Mouse (Mus musculus): ENCODE data around the gene AL607142.1.

AL607142.1 gene

DNA sequence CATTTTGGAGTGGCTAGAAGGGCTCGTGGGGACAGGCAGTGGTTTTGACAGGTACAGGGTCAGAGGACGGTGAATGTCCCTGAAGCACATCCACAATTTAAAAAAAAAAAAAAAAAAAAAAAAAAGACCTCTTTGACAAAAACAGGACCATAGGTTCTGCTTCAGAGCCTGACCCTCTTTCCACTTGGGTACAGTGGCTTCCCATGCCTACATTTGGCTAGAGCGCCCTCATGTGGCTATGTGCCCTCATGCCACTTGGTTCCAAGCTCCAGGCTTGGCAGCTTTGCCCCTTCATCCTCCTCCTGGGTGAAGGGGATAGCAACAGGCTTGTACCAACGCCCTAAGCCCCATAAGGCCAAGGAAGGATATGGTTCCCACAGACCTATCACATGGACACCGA lies 39.8 kb downstream of the AL607142.1 start:
- DNase-seq (ENCODE audit: low read depth): no peak

DNA sequence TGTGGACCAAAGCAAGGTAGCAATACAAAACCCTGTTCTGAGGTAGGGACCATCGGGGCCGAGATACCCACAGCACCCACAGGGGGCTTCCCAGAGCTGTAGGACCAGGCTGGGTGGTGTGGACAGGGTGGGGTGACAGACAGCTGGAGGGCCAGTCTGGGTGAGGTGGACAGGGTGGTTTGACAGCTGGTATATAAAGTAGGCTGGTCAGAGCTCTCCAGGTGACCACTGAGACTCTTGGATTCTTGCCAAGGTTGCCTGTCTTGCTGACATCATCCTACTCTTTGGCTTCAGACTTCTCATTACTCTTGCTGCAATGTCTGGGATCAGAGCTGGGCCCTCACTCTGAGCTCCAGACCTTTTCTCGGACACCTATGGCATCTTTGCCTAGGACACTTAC lies 41.6 kb downstream of the AL607142.1 start:
- no peak for DNase-seq (ENCODE audit: low read depth)

DNA sequence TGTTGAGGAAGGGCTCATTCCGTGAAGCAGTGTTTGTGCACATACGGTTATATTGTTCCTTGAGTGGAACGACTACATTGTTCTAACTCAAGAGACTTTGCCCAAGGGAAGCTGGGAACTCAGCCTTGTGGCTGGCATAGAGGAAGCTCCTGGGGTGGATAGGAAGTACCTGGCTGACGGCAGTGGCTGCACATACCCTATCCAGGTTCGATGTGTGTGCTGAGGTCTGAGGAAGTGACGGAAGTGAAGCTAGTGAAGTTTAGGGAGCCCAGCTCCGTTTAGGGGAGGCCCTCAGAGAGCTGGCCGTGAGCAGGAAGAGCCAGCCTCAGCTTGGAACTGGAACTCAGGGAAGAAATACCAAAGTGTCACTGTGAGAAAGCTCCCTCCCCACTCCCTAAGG lies 43.0 kb downstream of the AL607142.1 start:
- no peak for DNase-seq (ENCODE audit: low read depth)

DNA sequence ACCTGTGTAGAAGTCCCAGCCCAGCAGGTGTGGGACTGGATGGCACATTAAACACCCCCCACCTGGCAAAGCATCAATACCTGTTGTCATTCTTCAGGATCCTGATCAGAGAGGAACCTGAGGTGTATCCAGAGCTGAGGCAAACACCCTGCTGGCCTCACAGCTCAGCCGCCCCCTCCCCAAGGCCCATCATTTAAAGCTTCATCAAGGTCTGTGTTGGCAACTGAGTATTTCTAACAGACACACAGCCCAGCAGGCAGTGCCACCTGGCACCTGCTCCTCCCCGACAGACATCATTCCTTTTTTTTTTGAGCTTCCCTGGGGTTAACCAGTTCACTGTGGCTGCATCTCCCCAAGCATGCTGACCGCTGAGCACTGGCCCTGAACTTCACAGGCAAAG lies 50.7 kb downstream of the AL607142.1 start:
- no peak for DNase-seq (ENCODE audit: low read depth)

DNA sequence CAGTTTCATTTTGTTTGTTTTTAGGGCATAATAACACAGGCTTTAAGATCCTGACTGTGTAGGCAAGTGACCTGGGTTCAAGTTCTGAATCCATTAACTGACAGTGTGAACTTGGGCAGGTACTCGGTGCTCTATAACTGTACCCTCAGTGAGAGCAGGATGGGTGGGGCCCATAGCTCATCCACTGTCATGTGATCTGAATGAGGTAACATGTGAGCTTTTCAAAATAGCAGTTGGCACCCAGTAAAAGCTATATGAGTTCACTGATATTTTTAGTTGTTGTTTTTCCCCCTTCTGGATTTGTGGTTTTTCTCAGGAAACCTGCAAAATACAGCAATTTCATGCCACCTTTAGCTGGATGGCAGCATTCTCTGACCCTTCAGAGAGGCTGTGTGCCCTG lies 51.5 kb downstream of the AL607142.1 start:
- DNase-seq (ENCODE audit: low read depth): no peak

DNA sequence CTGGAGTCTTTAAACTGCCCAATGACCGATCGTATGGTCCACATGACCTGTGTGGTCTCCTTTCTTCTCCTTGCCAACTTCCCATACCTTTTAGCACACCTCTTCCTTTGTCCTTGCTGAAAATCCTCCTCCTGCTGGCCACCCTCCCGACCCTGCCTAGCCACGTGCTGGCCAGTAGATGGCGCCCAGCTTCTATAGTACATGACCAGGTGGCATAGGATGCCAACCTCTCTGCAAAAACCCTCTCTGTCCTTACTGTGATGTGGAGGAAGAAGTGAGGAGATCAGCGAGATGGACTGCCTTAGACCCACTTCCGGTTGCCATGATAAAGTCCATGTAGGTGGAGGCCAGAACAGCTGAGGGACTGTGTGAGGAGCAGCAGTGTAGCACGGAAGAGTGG lies 55.5 kb downstream of the AL607142.1 start:
- DNase-seq (ENCODE audit: low read depth): no peak

DNA sequence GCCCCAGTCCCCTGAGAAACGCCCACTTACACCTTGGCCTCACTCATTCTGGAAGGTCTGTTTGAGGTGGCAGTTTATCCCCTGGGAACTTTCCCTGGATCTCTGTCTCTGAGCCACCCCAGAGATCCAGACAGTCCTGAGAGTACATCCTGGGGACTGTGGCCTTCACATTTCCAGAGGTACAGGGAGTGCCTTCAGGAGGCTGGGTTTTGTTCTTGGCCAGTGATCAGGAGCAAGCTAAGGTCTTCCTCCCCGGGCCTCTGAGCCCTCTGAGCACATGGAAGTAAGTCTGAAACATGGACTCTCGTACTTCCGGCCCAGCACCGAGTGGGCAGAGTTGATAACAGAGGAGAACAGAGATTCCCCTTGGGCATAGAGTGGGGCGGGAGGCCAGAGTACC lies 59.9 kb downstream of the AL607142.1 start:
- no peak for DNase-seq (ENCODE audit: low read depth)

DNA sequence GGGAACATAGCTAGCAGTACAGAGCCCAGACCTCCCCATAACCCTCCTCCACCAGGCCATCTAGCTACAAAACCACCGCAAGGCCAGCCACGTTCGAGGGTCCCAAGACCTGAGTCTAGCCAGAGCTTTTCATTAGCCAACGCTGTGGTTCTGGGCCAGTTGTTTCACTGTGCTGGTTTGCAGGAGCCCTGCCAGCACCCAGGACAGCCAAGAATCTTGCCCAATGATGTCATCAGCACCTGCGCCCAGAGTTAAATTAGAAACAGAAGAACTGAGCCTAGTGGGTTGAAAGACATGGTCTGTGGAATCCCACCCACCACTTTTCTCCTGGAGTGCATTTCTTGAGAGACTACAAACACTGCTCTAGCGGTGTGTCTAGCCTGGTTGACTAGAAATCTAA lies 61.3 kb downstream of the AL607142.1 start:
- DNase-seq (ENCODE audit: low read depth): peak; percentile 78

DNA sequence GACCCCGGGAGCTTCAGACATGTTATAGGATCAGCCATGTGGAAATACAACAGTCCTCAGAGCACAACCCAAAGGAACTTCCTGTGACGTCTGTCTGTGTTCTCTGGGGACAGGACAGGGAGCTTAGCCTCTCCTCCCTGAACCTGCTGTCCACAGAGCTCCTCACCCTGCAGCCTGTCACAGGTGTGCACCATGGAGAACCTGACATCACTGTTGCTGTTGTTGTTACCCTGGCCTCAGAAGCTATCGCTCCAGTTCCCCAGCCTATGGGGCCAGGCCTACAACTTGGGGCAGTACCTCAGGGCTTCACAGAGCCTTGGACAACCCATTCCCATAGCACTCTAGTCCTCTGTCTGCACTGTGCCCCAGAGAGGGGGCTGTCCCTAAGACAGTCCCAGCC lies 62.5 kb downstream of the AL607142.1 start:
- no peak for DNase-seq (ENCODE audit: low read depth)

DNA sequence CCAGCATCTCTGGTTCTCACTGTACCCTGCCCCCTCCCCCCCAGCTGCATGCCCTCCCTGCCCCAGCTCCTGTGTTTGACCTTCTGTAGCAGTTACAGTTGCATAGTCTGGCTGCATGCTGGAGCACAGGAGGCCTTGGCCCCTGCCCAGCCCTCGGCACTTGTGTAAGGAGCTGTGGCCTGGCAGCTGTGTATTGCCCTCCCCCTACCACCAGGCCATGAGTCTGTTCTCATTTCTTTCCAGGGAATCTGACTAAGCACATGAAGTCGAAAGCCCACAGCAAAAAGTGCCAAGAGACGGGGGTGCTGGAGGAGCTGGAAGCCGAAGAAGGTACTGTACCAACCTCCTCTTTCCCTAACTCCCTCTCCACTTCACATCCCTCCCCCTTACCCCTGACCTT lies 63.2 kb downstream of the AL607142.1 start:
- DNase-seq (ENCODE audit: low read depth): peak; percentile 94

DNA sequence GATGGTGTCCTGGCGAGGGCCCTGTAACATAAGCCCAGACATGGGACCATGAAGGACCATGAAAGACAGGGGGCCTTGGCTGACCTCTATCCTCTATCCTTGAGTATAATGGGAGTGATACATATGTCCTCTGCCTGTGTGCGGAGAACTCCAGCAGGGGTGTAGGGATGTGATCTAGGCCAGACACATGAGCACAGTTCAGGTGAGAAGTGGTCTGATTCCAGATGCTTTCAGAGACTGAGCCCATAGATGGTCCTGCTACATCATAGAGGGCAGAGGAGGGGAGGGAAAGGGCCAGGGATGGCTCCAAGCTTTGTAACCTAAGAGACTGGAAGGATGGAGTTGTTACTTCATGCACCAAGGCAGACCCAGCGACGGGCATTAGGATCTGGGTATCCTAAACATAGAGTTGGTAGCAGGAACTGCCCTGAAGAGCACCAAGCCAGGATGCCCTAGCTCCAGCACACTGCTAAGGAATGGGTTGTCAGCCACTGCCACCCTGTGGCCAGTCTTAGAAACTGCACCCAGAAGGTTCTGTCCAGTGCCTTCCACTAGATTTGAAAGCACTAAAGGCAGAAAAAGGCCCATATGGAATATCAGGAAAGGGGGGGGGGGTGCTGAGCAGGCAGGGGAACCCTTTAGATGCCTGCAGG lies 64.6 kb downstream of the AL607142.1 start:
- no peak for DNase-seq (ENCODE audit: low read depth)

DNA sequence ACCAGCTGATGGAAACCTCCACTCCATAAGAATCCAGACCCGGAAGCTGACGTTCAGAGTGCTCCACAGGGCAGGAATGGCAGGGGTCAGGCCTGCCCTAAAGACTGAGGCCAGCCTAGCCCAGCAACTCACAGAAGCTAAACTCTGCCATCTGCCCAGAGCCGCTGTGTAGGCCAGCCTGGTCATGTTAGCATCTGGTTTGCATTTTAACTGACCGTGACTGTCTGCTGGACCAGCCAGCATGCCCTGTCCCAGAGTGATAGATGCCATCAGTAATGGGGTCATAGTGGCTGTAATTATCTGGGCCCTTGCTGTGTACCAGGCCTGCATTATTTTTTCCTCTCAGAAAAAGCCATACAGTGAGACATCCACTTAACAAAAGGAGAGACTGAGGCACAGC lies 66.1 kb downstream of the AL607142.1 start:
- no peak for DNase-seq (ENCODE audit: low read depth)

DNA sequence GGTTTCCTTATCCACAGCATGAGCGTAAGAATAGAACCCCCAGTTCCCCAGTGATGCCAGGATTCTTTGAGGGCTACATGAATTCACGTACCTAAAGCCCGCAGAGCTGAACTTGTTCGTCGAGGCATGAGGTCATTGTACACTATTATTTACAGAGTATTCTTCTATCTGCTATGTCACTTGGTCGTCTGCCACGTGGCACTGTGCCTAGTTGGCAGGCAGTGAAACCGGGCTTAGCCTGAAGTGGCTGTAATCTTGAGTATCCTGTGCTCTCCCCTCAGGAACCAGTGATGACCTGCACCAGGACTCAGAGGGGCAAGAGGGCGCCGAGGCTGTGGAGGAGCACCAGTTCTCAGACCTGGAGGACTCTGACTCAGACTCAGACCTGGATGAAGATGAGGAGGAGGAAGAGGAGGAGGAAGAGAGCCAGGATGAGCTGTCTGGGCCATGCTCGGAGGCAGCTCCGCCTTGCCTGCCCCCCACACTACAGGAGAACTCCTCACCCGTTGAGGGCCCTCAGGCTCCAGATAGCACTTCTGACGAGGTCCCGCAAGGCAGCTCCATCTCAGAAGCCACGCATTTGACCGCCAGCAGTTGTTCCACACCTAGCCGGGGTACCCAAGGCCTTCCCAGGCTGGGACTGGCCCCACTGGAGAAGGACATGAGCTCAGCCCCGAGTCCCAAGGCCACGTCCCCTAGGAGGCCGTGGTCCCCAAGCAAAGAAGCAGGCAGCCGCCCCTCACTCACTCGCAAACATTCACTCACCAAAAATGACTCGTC lies 66.8 kb downstream of the AL607142.1 start:
- DNase-seq (ENCODE audit: low read depth): no peak

DNA sequence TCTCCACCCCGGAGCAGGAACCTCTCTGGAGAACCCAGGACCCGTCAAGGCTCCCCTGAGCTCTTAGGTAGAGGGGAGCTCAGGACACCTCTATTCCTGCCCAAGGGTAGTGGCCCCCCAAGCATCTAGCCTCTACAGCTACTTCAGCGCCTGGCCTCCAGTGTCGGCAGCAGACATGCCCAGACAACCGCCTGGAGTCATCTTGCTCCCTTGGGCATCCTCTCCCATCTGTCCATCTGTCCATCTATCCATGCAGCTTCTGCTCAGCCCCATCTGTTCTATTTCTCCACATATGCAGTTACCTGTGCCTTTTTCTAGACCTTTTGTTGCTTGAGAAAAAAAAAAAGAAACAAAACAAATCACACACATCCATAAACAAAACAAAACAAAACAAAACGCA lies 69.4 kb downstream of the AL607142.1 start:
- no peak for DNase-seq (ENCODE audit: low read depth)

DNA sequence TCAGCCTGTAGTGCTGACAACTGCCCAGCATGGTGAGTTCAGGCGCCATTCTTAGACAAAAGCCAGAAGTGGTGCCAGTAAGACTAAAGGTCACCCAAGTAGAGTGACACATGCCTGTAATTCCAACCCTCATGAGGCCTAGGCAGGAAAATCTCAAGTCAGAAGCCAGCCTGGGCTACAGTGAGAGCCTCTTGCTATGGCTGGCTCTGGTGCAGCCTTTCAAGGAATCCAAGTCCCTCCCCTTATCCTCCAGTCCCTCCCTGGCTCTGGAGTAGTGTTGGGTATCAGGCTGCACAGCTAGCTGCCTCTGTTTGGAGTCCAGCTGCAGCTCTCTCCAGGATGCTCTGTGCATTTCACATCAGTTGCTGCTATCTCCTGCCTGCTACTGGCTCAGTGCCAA lies 77.0 kb downstream of the AL607142.1 start:
- no peak for DNase-seq (ENCODE audit: low read depth)

DNA sequence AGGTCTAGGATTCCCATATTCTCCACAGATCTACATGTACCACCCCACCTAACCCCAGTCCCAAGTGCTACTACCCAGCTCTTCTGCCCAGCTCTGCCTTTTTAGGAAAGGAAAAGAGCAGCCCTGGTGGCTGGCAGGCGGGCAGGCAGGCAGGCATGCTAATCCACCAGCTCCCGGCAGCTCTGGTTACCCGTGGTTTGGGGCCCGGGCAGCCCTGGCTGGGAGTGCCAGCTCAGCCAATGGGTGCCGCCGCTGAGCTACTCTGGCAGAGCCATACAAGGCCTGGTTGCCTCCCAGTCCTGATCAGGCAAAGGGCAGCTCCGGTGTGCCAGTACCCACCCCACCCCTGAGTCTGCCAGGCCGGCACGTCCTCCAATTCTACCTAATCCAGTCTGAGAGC lies 78.1 kb downstream of the AL607142.1 start:
- DNase-seq (ENCODE audit: low read depth): no peak

All from fibroblast of lung, adult 2 months (primary cell).